Mouse (Mus musculus) heart, adult 18-20 months (tissue): Measurements from ENCODE around the gene Wdr20. TPM values are rescaled to one million over a fixed set of nuclear protein-coding genes. Genes with fewer than 3 reads are reported as not detected.

Experiments
- DNase-seq, 2 experiments: peaks; one replicate each; pipeline ENCODE4 v3.0.0; 2021 to 2022; ENCODE audit warnings: mixed read lengths in 1 of 2
- total RNA-seq, 2 experiments: library from RNA; stranded (reverse); gene quantifications; 2 replicates each; pipeline ENCODE4 v1.2.3; 2021

Wdr20 gene
- total RNA-seq, 2 experiments from 2014 or later: 31.0 to 32.1 TPM

DNA sequence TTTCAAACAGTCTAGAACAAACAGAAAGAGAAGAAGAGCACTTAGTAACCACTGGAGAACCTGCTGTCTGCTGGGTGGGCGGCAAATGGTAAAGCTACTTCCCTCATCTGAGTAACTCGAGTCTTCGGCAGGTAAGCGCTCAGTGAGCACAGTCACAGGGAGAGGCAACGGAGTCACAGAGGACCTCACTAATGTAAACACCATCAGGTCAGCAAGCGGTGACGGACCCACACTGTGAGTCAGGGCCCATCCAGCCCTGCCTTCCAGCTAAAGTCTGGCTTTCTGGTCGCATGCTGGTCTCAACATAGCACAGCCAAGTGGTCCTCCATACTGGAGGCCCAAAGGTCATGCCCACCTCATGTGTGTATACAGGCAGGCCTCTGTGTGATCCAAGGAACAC, 81.6 kb downstream of the Wdr20 start:
- DNase-seq: no peak

DNA sequence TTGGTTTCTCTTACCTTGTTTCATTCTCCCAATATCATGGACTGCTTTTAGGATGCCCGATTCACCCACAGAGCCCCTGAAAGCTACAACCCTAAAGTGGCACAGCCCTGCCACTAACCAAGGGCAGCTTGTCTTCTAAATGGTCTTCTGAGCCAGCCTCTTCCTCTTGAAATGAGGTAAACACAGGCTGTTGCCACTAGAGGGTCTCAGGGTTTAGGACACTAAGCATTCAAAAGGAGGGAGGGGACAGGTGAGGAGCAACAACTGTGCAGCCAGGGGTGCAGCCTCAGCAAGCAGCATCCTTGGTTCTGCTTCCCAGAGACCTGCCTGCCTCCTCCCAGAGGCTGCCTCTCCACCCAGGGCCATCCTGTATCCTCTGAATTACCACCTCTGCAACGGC, 84.0 kb downstream of the Wdr20 start:
- DNase-seq: no peak

DNA sequence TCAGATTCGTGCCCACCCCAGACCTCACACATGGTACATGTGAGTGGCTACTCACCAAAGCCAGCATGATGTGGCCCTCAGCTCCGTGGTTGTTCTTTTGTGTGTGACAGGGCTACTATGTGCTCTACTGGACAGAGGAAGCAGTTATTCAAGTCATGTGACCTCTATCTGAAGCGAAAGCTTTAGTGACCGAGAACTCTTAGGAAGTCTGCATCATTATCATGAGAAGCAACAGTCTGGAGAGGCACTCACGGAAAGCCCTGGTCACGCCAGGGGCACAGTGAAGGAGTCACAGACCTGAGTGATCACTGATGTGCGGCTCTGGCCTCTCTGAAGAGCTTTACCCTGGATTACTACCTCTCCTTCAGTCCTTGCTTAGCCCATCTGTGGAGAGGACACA, 84.6 kb downstream of the Wdr20 start:
- DNase-seq: no peak

DNA sequence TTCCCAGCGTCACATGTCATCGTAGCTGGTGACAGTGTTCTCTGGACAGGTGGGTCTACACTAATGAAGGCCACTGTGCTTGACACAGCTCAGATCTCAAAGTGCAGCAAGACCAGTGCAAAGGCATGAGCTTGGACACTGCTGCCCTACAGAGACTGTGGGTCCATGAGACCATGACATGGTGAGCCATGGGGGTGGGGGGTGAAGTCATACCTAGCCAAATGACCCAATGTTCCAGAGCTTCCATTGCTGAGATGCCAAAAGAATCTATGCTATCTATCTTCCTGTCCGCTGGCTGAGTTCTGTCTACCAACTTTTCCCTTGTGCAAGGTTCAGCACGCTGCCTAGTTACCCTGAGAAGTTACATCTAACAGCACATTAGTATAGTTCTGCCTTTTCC, 91.2 kb downstream of the Wdr20 start:
- DNase-seq: no peak

DNA sequence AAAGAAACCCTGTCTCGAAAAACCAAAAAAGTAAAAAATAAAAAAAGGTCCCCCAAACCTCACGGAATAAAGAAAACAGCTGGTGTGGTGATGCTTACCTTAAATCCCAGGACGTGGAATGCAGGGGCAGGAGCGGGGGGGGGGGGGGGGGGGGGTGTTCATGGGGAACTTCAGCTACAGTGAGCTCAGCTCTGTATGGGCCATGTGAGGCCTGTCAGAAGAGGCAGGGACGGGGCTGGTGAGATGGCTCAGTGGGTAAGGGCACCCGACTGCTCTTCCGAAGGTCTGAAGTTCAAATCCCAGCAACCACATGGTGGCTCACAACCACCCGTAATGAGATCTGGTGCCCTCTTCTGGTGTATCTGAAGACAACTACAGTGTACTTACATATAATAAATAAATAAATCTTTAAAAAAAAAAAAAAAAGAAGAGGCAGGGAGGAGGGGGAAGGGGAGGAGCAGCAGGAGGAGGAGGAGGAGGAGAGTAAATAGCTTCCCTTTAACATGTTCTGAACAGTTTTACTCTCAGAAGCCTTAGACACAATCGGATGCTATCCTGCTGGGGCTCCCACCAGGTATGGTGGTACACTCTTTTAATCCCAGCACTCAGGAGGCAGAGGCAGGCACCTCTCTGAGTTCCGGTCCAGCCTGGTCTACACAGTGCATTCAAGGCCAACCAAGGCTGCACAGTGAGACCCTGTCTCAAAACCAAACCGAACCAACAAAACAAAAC, 92.7 kb downstream of the Wdr20 start:
- DNase-seq: no peak

DNA sequence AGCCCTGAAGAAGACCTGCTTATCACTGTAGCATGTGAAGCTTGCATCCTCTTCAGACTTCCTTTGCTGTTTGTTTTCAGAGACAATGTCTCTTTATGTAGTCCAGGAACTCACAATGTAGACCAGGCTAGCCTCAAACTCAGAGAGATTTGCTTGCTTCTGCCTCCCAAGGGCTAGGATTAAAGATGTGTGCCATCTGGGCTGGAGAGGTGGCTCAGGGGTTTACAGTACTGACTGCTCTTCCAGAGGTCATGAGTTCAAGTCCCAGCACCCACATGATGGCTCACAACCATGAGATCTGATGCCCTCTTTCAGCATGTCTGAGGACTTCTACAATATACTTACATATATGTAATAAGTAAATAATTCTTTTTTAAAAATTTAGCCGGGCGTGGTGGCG, 97.4 kb downstream of the Wdr20 start:
- DNase-seq: no peak

DNA sequence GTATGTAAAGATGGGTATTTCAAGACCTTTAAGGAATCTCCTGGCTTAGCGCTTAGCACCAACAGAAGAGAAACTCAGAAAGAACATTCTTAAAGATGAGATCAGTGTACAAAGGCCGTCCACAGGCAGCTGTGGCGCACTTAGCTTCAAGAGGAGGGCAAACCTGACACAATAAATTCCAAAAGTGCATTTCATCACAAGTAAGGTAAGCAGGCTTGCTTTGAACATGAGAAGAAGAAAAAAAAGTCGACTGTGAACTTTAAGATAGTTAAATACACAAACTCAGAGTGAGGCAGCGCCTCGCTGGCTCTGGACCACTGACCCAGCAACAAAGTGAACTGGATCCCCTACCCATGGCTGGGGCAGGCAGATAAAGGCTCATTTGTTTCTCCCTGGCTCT, 99.0 kb downstream of the Wdr20 start:
- DNase-seq: no peak

DNA sequence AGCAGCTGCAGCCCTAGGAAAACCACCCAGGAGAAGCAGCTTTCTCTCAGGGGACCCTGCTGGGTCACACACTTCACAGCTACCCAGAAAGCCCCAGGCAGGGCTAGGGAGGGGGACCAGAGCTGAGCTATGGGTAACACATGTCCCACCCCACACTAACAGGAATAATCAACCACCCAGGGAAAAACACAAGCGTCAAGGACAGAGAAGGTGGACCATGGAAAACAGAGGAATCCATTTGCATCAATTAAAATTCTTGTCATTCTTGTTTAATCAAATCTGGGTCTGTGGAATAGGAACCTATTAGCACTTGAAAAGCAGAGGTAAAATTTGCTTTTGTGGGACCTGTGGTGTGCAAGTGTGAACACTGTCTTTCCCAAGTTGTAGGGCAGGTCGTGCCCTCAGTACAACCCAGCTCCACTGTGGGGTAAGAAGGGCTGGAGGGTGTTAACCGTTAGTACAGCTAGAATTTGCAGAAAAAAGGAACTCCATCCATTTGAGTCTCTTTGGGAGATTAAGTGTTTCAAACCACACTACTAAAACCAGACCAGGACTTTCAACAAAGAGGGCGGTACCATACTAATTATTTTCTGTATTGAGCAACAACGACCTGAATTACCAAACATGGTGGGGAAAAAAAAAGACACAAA, 99.6 kb downstream of the Wdr20 start:
- no peak for DNase-seq

DNA sequence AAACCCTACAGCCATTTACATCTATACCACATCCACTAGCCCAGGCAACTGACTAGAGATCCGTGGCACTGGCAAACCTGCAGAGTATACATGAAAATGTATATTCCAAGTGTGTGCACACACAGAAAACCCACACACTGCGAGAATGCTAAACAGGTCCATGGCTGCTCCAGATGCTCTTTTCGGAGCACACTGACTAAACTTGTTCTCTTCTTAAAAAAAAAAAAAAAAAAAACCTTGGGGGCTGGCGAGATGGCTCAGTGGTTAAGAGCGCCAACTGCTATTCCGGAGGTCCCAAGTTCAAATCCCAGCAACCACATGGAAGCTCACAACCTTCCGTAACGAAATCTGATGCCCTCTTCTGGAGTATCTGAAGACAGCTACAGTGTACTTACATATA, 100.1 kb downstream of the Wdr20 start:
- no peak for DNase-seq

DNA sequence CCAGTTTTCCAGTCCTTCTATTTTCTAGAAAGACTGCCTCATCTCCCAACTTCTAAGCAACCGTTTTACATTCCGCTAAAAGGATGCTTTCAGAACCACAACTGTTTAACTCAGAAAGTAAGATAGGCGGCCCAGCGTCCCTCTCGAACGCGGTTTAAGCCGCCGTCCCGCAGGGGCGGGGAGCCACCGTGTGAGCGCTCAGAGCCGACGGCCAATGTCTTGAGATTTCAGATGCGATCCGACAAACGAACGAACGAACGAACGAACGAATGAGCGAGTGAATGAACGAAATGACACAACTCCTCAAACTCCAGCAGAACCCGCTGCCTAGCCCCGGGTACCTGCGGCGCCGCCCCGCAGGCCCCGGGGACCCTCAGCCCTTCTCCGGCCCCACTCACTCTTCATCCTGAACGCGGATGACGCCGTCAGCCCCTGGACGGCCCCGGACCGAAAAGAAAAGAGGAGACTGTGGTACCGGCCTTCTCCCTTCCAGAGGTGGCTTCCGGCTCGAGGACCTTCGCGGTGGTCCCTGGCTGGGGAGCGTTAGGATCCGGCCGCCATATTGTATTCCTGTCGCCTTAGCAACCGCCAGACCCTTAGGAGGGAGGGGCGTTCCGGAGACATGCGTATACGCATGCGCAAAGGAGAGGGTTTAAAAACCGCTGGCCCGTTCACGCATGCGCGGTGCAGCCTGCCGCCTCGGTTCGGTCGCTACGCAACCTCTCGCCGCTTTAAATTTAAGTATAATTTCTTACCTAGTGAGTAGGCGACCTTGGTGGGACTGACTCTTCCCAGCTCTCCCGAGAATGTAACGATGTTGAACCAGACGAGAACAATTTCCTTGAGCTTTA, 102.8 kb downstream of the Wdr20 start, which contains the start of gene Mok:
Gene Mok (minus strand): TSS at position 592 of the 851 bp plus-strand sequence.
- DNase-seq: peak; percentile 96 to 99

DNA sequence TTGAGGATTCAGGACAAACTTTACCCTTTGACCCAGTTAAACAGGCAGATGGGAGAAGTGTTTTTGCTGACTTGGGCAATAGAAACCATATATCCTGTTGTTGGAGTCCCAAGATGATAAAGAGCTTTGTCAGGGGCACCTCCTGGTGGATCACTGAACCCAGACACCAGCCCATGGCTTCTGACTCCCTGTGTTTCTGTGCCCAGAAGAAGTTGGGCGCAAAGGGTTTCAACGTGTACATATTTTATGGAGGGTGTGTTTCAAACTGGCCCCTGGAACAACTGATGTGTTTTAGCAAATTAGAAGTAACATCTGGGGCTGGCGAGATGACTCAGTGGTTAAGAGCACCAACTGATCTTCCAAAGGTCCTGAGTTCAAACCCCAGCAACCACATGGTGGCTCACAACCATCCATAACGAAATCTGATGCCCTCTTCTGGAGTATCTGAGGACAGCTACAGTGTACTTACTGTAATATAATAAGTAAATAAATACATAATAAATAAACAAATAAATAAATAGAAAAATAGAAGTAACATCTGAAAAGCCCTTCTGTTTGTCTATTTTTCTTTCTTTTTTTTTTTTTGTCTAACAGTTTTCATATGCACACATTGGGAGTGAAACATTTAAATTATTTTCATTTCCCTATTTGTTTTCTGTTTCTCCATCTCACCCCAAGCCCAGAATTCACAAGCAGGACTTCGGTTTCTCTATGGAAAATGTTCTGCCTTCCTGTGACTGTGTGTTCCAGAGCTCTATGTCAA, 104.2 kb downstream of the Wdr20 start:
- no peak for DNase-seq

DNA sequence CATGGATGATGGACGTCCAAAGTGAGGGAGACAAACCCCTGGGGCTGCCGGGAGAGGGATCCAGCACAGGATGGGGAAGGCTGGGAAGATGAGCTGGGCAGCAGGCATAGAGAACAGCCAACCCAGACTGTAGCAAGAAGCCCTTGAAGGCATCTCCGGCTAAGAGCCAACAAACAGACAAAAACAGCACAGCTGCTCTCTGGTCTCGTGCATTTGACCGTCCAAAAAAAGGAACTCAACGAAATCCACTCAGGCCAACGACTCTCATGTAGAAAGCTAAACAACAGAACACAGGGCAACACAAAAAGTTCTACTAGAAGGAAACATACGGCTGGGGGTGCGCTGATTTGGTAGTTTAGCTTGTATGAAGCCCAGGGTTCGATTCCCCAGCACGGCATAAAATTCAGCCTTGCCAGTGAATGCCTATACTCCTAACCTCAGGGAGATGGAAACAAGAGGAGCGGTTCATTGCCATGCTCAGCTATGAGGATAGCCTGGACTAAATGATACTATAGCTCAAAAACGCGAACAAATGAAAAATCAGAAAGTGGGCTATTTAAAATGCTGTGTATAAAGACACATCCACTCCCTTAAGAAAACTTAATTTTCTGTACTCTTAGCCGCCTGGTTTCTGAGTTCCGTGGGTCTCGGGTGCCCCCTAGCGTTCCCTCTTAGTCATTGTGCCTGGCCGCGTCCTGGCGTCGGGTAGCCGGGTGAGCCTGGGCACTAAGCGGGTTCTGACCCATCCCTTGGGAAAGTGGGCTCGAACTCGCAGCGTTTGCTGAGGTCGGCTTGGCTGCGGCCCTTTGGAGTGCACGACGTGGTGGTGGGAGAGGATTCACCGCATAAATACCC, 105.7 kb downstream of the Wdr20 start:
- DNase-seq: peak; percentile 88 to 93

DNA sequence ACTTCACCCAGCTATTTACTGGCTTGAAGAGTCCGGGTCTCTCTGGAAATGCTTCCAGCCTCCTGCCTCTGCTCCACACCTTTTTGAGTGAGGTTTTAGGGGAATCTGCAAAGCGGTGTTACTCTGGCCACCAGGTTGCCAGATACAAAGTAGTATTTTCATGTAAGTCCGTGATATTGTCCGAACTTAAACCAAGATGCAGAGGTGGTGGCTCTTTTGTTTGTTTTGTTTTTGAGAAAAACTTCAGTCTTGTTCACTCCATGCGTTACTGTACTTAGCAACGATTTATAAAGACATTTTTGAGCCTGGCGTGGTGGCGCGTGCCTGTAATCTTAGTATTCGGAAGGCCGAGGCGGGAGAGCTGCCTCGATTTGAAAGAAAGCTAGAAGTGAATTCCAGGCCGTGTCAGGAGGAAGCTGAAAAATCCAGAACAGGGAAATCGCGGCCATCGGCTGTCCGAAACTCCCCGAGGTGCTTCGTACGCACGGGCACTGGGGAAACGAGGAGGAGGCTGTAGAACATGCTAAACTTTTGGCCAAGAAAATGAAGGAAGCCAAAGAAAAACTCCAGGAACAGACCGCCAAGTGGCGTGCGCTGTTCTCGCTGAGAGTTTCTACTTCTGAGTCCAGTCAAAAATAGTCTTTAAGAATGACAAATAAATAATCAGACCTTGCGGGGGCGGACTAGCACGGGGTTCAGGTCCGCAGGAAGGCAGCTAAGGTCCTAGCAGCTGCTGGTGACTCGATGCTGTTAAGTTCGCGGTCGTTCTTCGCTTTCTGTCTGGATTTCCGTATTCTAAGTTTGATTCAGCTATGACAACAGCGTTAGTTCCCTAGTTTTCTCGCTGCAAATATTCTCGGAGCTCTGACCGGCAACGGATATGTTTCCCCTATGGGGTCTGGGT, 106.7 kb downstream of the Wdr20 start:
- DNase-seq: peak in 1 of 2 experiments; percentile 78

DNA sequence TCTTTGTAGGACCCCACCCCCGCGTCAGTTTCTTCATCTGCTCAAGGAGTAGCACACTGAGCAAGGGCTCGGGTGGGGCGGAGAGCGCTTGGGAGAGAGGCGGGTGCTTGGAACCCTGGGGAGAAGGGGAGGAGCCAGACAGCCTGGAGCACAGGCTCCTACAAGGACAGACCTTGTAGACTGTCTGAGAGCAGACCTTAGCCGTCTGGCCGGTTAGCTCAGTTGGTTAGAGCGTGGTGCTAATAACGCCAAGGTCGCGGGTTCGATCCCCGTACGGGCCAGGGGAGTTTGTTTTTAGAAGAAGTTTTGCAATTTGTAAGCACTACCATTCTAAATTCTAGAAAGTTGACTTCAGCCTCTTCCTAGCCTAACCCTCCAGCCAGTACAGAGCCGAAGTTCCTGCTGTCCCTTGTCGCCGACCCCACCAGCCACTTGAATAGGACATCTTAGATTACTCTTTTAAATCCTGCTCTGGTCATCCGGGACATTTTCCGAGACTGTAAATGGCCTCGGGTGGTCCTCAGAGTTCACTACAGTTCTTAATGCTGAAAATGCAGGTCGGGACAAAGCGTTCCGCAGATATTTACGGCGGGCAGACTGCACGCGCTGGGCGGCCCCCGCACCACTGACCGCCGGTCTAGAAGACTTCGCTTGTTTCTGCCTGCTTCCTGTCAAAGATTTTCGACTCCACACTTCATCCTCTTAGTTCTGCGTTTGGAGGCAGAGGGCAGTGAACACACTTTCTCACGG, 107.6 kb downstream of the Wdr20 start:
- DNase-seq: peak; percentile 96 to 97

DNA sequence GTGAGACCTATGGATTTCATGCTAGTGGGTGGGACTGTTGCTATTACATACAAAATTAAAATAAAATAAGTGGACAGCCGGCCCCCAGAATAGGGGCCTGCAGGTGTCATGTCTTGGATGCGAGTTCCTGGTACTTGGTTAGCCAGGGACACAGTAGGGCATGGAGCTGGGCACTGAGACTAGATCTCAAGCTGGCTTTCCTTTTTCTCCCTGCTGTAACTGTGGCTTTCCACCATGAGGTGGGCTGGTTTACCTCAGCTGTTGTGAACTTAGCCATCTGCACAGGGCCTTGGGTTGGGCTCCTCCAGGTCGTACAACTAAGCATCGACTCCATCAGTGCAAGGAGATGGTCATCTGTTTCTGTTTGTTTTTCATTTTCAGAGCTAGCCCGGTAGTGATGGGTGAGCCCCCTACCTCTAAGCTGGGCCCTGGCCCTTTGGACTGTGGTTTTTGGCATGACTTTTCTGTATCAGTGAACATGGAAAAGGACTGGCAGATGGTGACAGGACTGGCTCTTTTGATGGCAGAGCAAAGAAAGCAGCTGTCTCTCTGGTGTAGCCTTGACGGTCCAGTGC, 108.5 kb downstream of the Wdr20 start:
- DNase-seq: no peak

DNA sequence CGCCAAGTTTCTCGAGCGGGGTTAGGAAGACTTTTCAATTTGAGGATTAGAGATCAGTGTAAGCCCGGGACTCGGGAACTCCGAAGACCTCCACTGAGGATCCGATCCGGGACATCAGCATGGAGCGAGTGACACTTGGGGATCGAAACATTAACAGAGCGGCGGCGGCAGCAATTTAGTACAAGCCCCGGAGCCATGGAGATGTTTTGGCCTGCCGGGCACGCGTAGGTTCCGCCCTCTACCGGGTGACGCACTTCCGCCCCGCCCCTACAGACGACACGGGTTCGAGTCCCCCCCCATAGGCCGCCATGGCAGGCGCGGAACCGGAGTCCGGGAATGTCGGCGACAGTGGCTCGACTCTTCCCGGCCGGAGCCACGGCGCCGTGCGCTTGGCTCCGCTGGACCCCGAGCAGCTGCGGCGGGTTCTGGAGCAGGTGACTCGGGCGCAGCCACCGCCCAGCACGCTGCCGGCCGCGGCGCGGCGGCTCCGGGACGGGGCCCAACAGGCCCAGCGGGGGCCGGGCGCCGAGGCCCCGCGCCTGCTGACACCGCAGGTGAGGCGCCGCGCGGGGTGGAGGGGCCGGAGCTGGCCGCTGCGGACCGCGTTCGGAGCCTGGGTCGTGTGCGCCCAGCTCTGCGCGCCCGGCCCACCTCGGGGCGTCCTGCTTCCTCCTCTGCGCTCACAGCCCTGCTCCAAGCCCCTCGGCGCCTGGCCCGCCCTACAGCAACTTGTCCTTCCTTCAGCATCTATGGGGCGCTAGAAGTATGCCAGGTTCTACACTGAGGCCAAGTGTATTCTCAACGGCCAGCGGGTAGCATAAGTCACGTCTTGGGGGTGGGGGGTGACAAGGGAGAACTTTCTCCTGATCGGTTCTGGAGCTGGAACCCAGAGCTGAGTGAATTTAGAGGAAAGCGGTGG, 112.5 kb downstream of the Wdr20 start, which contains the start of gene Zfp839:
Gene Zfp839 (plus strand): TSS at position 244 of the 919 bp plus-strand sequence.
- DNase-seq: peak; percentile 89 to 93

DNA sequence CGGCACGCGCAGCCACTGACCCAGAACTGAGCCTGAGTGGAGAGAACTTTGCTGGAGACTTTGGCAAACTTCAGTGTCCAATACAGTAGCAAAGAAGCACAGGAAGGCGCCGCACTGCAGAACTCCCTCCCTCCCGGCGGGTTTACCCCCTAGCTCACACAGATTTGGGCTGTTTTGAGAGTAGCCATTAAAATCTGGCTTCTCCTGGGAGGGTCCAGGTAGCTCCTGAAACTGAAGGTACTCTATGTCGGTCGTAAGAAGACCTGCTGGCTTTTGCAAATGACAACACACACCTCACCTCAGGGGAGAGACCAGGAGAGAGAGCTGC, 113.1 kb downstream of the Wdr20 start:
- no peak for DNase-seq

DNA sequence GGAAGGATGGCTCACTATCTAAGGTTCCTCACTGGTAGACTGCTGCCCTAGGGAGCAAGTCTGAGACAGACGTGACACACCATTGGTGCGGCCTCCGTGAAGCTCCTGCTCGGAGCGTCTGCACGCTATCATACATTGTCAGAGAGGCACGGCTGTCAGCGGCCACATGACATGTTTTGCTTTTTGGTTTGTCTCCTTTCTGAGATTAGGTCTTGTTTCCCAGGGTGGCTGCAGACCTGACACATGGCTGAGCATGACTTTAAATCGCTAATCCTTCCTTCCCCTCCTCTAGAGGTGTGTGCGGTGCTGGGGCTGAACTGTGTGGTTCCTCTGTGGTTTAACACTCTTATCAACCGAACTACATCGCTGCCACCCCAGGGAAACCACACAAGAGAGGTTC, 113.7 kb downstream of the Wdr20 start:
- no peak for DNase-seq
